Mouse (Mus musculus): Measurements from ENCODE around the gene Gas7. TPM values are rescaled to one million over a fixed set of nuclear protein-coding genes. Genes with fewer than 3 reads are reported as not detected.

Gene Gas7
- polyA plus RNA-seq, 1 experiment from 2014 or later = 5.4 TPM

- no peak for ATAC-seq
- no peak for TF ChIP-seq CTCF (IDR thresholded peaks at IDR 0.05; ENCODE audit: low read depth)
Measured at GRCm38 (mm10) chr11:67616557-67617239, 161.5 kb downstream of the Gas7 start.

GRCm38 (mm10) chr11:67622340-67622739 lies 167.1 kb downstream of the Gas7 start:
- WGBS = 82% methylated on average over 7 of the region's 7 CpGs
- no peak overlapping the region for H3K4me3 ChIP-seq (ENCODE audit: low read depth, low read length)
- no peaks in the 10 kb centered on the region for H3K36me3 ChIP-seq (ENCODE audit: control insufficient read depth, insufficient read depth)
- no peaks in the 10 kb centered on the region for H3K9me3 ChIP-seq (ENCODE audit: control insufficient read depth)
- H3K4me1 ChIP-seq (replicated peaks; ENCODE audit: control insufficient read depth, insufficient read depth, low read length) = no peaks in the 10 kb centered on the region
- no peak overlapping the region for H3K27ac ChIP-seq (ENCODE audit: low read depth, low read length)
- no peak overlapping the region for H3K4me2 ChIP-seq (replicated peaks; ENCODE audit: low read depth)
- ATAC-seq = no peak
- TF ChIP-seq CTCF (IDR thresholded peaks at IDR 0.05; ENCODE audit: low read depth) = no peak
- no peaks in the 10 kb centered on the region for H3K27me3 ChIP-seq (replicated peaks; ENCODE audit: control insufficient read depth, insufficient read depth, low read length)
- H3K9ac ChIP-seq (ENCODE audit: low read depth, low read length) = no peak overlapping the region

More at GRCm38 (mm10) chr11:67616557-67617239, 161.5 kb downstream of the Gas7 start:
- H3K4me3 ChIP-seq (ENCODE audit: low read depth, low read length) = no peak overlapping the region
- no peaks in the 10 kb centered on the region for H3K36me3 ChIP-seq (ENCODE audit: control insufficient read depth, insufficient read depth)
- WGBS = 79% methylated on average over 13 of the region's 13 CpGs
- H3K4me2 ChIP-seq (replicated peaks; ENCODE audit: low read depth) = no peak overlapping the region
- no peaks in the 10 kb centered on the region for H3K9me3 ChIP-seq (ENCODE audit: control insufficient read depth)
- H3K27me3 ChIP-seq (replicated peaks; ENCODE audit: control insufficient read depth, insufficient read depth, low read length) = no peaks in the 10 kb centered on the region
- H3K9ac ChIP-seq (ENCODE audit: low read depth, low read length) = no peak overlapping the region
- H3K27ac ChIP-seq (ENCODE audit: low read depth, low read length) = no peak overlapping the region
- no peaks in the 10 kb centered on the region for H3K4me1 ChIP-seq (replicated peaks; ENCODE audit: control insufficient read depth, insufficient read depth, low read length)

- H3K4me2 ChIP-seq (replicated peaks; ENCODE audit: low read depth) = no peak overlapping the region
- no peak overlapping the region for H3K4me3 ChIP-seq (ENCODE audit: low read depth, low read length)
- WGBS = 78% methylated on average over 7 of the region's 7 CpGs
- no peaks in the 10 kb centered on the region for H3K36me3 ChIP-seq (ENCODE audit: control insufficient read depth, insufficient read depth)
- no peaks in the 10 kb centered on the region for H3K27me3 ChIP-seq (replicated peaks; ENCODE audit: control insufficient read depth, insufficient read depth, low read length)
- H3K27ac ChIP-seq (ENCODE audit: low read depth, low read length) = no peak overlapping the region
- no peak for TF ChIP-seq CTCF (IDR thresholded peaks at IDR 0.05; ENCODE audit: low read depth)
- no peaks in the 10 kb centered on the region for H3K4me1 ChIP-seq (replicated peaks; ENCODE audit: control insufficient read depth, insufficient read depth, low read length)
- ATAC-seq = no peak
- no peak overlapping the region for H3K9ac ChIP-seq (ENCODE audit: low read depth, low read length)
- no peaks in the 10 kb centered on the region for H3K9me3 ChIP-seq (ENCODE audit: control insufficient read depth)
Measured at GRCm38 (mm10) chr11:67627179-67627578, 171.9 kb downstream of the Gas7 start.

- no peak overlapping the region for H3K9ac ChIP-seq (ENCODE audit: low read depth, low read length)
- no peaks in the 10 kb centered on the region for H3K36me3 ChIP-seq (ENCODE audit: control insufficient read depth, insufficient read depth)
- no peaks in the 10 kb centered on the region for H3K27me3 ChIP-seq (replicated peaks; ENCODE audit: control insufficient read depth, insufficient read depth, low read length)
- H3K9me3 ChIP-seq (ENCODE audit: control insufficient read depth) = no peaks in the 10 kb centered on the region
- no peak overlapping the region for H3K4me2 ChIP-seq (replicated peaks; ENCODE audit: low read depth)
- 48% methylated on average over 2 of the region's 2 CpGs for WGBS
- H3K4me1 ChIP-seq (replicated peaks; ENCODE audit: control insufficient read depth, insufficient read depth, low read length) = no peaks in the 10 kb centered on the region
- no peak overlapping the region for H3K27ac ChIP-seq (ENCODE audit: low read depth, low read length)
- no peak for ATAC-seq
- no peak overlapping the region for H3K4me3 ChIP-seq (ENCODE audit: low read depth, low read length)
- no peak for TF ChIP-seq CTCF (IDR thresholded peaks at IDR 0.05; ENCODE audit: low read depth)
Measured at GRCm38 (mm10) chr11:67628522-67628921, 173.3 kb downstream of the Gas7 start.

- no peak overlapping the region for H3K27ac ChIP-seq (ENCODE audit: low read depth, low read length)
- 78% methylated on average over 8 of the region's 8 CpGs for WGBS
- ATAC-seq = no peak
Measured at GRCm38 (mm10) chr11:67632906-67633305, 177.7 kb downstream of the Gas7 start.

GRCm38 (mm10) chr11:67633620-67634229 lies 178.5 kb downstream of the Gas7 start:
- WGBS = 60% methylated on average over 3 of the region's 3 CpGs
- H3K9ac ChIP-seq (ENCODE audit: low read depth, low read length) = no peak overlapping the region
- H3K27ac ChIP-seq (ENCODE audit: low read depth, low read length) = no peak overlapping the region
- H3K4me1 ChIP-seq (replicated peaks; ENCODE audit: control insufficient read depth, insufficient read depth, low read length) = no peaks in the 10 kb centered on the region
- H3K4me3 ChIP-seq (ENCODE audit: low read depth, low read length) = no peak overlapping the region
- H3K9me3 ChIP-seq (ENCODE audit: control insufficient read depth) = no peaks in the 10 kb centered on the region
- no peak for TF ChIP-seq CTCF (IDR thresholded peaks at IDR 0.05; ENCODE audit: low read depth)
- ATAC-seq = no peak
- no peaks in the 10 kb centered on the region for H3K27me3 ChIP-seq (replicated peaks; ENCODE audit: control insufficient read depth, insufficient read depth, low read length)
- H3K36me3 ChIP-seq (ENCODE audit: control insufficient read depth, insufficient read depth) = no peaks in the 10 kb centered on the region
- no peak overlapping the region for H3K4me2 ChIP-seq (replicated peaks; ENCODE audit: low read depth)

More at GRCm38 (mm10) chr11:67632906-67633305, 177.7 kb downstream of the Gas7 start:
- Histone ChIP-seq H3K4me3 (ENCODE audit: low read depth, low read length) (no peak overlapping the region), H3K9me3 (ENCODE audit: control insufficient read depth) (no peaks in the 10 kb centered on the region), H3K9ac (ENCODE audit: low read depth, low read length) (no peak overlapping the region), H3K4me2 (replicated peaks; ENCODE audit: low read depth) (no peak overlapping the region), H3K4me1 (replicated peaks; ENCODE audit: control insufficient read depth, insufficient read depth, low read length) (no peaks in the 10 kb centered on the region), H3K36me3 (ENCODE audit: control insufficient read depth, insufficient read depth) (no peaks in the 10 kb centered on the region), H3K27me3 (replicated peaks; ENCODE audit: control insufficient read depth, insufficient read depth, low read length) (no peaks in the 10 kb centered on the region)
- no peak for TF ChIP-seq CTCF (IDR thresholded peaks at IDR 0.05; ENCODE audit: low read depth)
